Mouse (Mus musculus) heart, embryonic 14.5 days (tissue): ENCODE measurements around the gene Plcd1. TPM values are rescaled to one million over a fixed set of nuclear protein-coding genes. Genes with fewer than 3 reads are reported as not detected.

ENCODE experiments used
- ATAC-seq: fragments of 200-750 bp; cut with Nextera tagmentation; 2 replicates; pipeline ENCODE4 v1.8.0; 2017; ENCODE audit warnings: low read depth, moderate TSS enrichment; ENCODE audit not compliant: insufficient number of reproducible peaks, insufficient read depth, low FRiP score
- H3K27ac ChIP-seq, 2 experiments: fragments of 200-500 bp in 1 of 2; fragments of 300-500 bp in 1 of 2; sonication (generic) in 1 of 2; replicated peaks in 1 of 2; 2 replicates each; pipeline ENCODE4 v1.5.1; 2012 to 2014; ENCODE audit warnings: low read depth in 2 of 2, low read length in 2 of 2, control low read depth in 1 of 2, mild to moderate bottlenecking in 1 of 2, mixed read lengths in 1 of 2; ENCODE audit not compliant: control insufficient read depth in 1 of 2, insufficient read depth in 1 of 2
- H3K27me3 ChIP-seq: fragments of 300-500 bp; sonication (generic); 2 replicates; pipeline ENCODE4 v1.6.1; 2014; ENCODE audit warnings: mild to moderate bottlenecking, low read length, control low read depth; ENCODE audit not compliant: control insufficient read depth, insufficient read depth
- H3K36me3 ChIP-seq: fragments of 300-500 bp; sonication (generic); 2 replicates; pipeline ENCODE4 v1.6.1; 2014; ENCODE audit warnings: mild to moderate bottlenecking, control low read depth, low read length, mixed read lengths; ENCODE audit not compliant: control insufficient read depth, insufficient read depth
- H3K4me1 ChIP-seq, 2 experiments: fragments of 200-500 bp in 1 of 2; fragments of 300-500 bp in 1 of 2; sonication (generic) in 1 of 2; 2 replicates each; pipeline ENCODE4 v1.6.1; 2012 to 2014; ENCODE audit warnings: low read length in 2 of 2, control low read depth in 1 of 2, mixed read lengths in 1 of 2; ENCODE audit not compliant: control insufficient read depth in 2 of 2, insufficient read depth in 2 of 2
- H3K4me2 ChIP-seq: fragments of 300-500 bp; sonication (generic); 2 replicates; pipeline ENCODE4 v1.6.1; 2014; ENCODE audit warnings: mild to moderate bottlenecking, low read length
- H3K4me3 ChIP-seq, 2 experiments: fragments of 200-500 bp in 1 of 2; fragments of 300-500 bp in 1 of 2; sonication (generic) in 1 of 2; 2 replicates each; pipeline ENCODE4 v1.5.1; 2012 to 2014; ENCODE audit warnings: low read length in 2 of 2, mild to moderate bottlenecking in 2 of 2, control low read depth in 1 of 2, low read depth in 1 of 2, moderate library complexity in 1 of 2; ENCODE audit not compliant: control insufficient read depth in 1 of 2, insufficient read depth in 1 of 2
- H3K9ac ChIP-seq: fragments of 300-500 bp; sonication (generic); 2 replicates; pipeline ENCODE4 v1.6.1; 2014; ENCODE audit warnings: mild to moderate bottlenecking, low read length
- H3K9me3 ChIP-seq: fragments of 300-500 bp; sonication (generic); 2 replicates; pipeline ENCODE4 v1.6.1; 2016; ENCODE audit warnings: low read length, control low read depth; ENCODE audit not compliant: control insufficient read depth
- WGBS: fragments of 180-500 bp; shearing (Covaris S2); extraction: QIAGEN DNeasy Blood & Tissue Kit; methylation state at CpG from one replicate; pipeline ENCODE4 v1.1.7; 2014; 5-methylcytosine and 5-hydroxymethylcytosine counted together
- polyA plus RNA-seq: library from polyadenylated mRNA; unstranded; fragments of >200 nt; fragmentation: Nextera tagmentation; extraction: Ambion mirVana; gene quantifications from 2 replicates; pipeline ENCODE4 v1.2.1, GENCODE M21; 2014

Gene Plcd1
- polyA plus RNA-seq, 1 experiment from 2014 or later: 18.1 TPM

- no peak for ATAC-seq
- Histone ChIP-seq H3K36me3 (no peaks in the 10 kb centered on the region), H3K27me3 (no peaks in the 10 kb centered on the region), H3K27ac (no peak overlapping the region), H3K9me3 (no peaks in the 10 kb centered on the region), H3K4me3 (no peak overlapping the region), H3K4me1 (peaks cover 12% of the 10 kb centered on the region in 2 experiments), H3K4me2 (no peak overlapping the region), H3K9ac (no peak overlapping the region)
- 71% methylated on average over 11 of the region's 11 CpGs for WGBS
These were observed 45.0 kb downstream of the Plcd1 start for GRCm38 (mm10) chr9:119048182-119048903.

GRCm38 (mm10) chr9:119040101-119040775, 53.1 kb downstream of the Plcd1 start:
- no peak overlapping the region for H3K9ac ChIP-seq
- H3K4me2 ChIP-seq: no peak overlapping the region
- no peaks in the 10 kb centered on the region for H3K9me3 ChIP-seq
- WGBS: 86% methylated on average over 15 of the region's 15 CpGs
- ATAC-seq: no peak
- no peaks in the 10 kb centered on the region for H3K27me3 ChIP-seq
- H3K36me3 ChIP-seq: peaks cover 43% of the 10 kb centered on the region
- H3K4me1 ChIP-seq: peaks cover 10% of the 10 kb centered on the region in 2 experiments; a peak in 3 of 4 replicates
- no peak overlapping the region for H3K27ac ChIP-seq
- no peak overlapping the region for H3K4me3 ChIP-seq

- WGBS: 68% methylated on average over 3 of the region's 3 CpGs
- Histone ChIP-seq H3K9me3 (no peaks in the 10 kb centered on the region), H3K27ac (no peak overlapping the region), H3K4me2 (no peak overlapping the region), H3K27me3 (no peaks in the 10 kb centered on the region), H3K4me3 (no peak overlapping the region), H3K4me1 (peaks cover 10% of the 10 kb centered on the region in 2 experiments; a peak in 3 of 4 replicates), H3K36me3 (peaks cover 54% of the 10 kb centered on the region), H3K9ac (no peak overlapping the region)
- ATAC-seq: no peak
These were observed 54.7 kb downstream of the Plcd1 start for GRCm38 (mm10) chr9:119038574-119038973.

- no peak overlapping the region for H3K4me3 ChIP-seq
- 56% methylated on average over 15 of the region's 15 CpGs for WGBS
- H3K9me3 ChIP-seq: no peaks in the 10 kb centered on the region
- H3K27ac ChIP-seq: no peak overlapping the region
- H3K9ac ChIP-seq: no peak overlapping the region
- peaks cover 52% of the 10 kb centered on the region for H3K36me3 ChIP-seq
- no peaks in the 10 kb centered on the region for H3K27me3 ChIP-seq
- H3K4me2 ChIP-seq: no peak overlapping the region
- no peak for ATAC-seq
- H3K4me1 ChIP-seq: peaks cover 11 to 12% of the 10 kb centered on the region in 2 experiments; a peak in 3 of 4 replicates
These were observed 56.1 kb downstream of the Plcd1 start for GRCm38 (mm10) chr9:119037076-119037730.

- H3K36me3 ChIP-seq: peaks cover 46% of the 10 kb centered on the region
- peaks cover 16 to 18% of the 10 kb centered on the region in 2 experiments; a peak in 3 of 4 replicates for H3K4me1 ChIP-seq
- no peak for ATAC-seq
- H3K27me3 ChIP-seq: no peaks in the 10 kb centered on the region
- H3K9ac ChIP-seq: no peak overlapping the region
- no peak overlapping the region for H3K4me3 ChIP-seq
- H3K27ac ChIP-seq: no peak overlapping the region
- 46% methylated on average over 7 of the region's 7 CpGs for WGBS
- H3K9me3 ChIP-seq: no peaks in the 10 kb centered on the region
- H3K4me2 ChIP-seq: no peak overlapping the region
These were observed 57.5 kb downstream of the Plcd1 start for GRCm38 (mm10) chr9:119035836-119036235.

- no peak for ATAC-seq
- no peak overlapping the region for H3K4me2 ChIP-seq
- no peaks in the 10 kb centered on the region for H3K9me3 ChIP-seq
- H3K27ac ChIP-seq: no peak overlapping the region
- no peaks in the 10 kb centered on the region for H3K27me3 ChIP-seq
- no peak overlapping the region for H3K9ac ChIP-seq
- peaks cover 46% of the 10 kb centered on the region for H3K36me3 ChIP-seq
- peaks cover 16 to 18% of the 10 kb centered on the region in 2 experiments; a peak in 3 of 4 replicates for H3K4me1 ChIP-seq
- H3K4me3 ChIP-seq: no peak overlapping the region
- WGBS: 87% methylated on average over 29 of the region's 29 CpGs
These were observed 58.3 kb downstream of the Plcd1 start for GRCm38 (mm10) chr9:119034676-119035665.

GRCm38 (mm10) chr9:119034069-119034468, 59.2 kb downstream of the Plcd1 start:
- Histone ChIP-seq H3K4me2 (no peak overlapping the region), H3K9me3 (no peaks in the 10 kb centered on the region), H3K27me3 (no peaks in the 10 kb centered on the region), H3K4me1 (peaks cover 16 to 18% of the 10 kb centered on the region in 2 experiments; a peak in 3 of 4 replicates), H3K9ac (no peak overlapping the region), H3K36me3 (peaks cover 44% of the 10 kb centered on the region), H3K27ac (no peak overlapping the region), H3K4me3 (no peak overlapping the region)
- ATAC-seq: no peak
- 88% methylated on average over 8 of the region's 8 CpGs for WGBS
